Mouse (Mus musculus): ENCODE measurements around the gene Mr1. TPM values are rescaled to one million over a fixed set of nuclear protein-coding genes. Genes with fewer than 3 reads are reported as not detected.

Gene Mr1
- total RNA-seq, 2 experiments from 2014 or later = 2.2 to 2.5 TPM

DNA sequence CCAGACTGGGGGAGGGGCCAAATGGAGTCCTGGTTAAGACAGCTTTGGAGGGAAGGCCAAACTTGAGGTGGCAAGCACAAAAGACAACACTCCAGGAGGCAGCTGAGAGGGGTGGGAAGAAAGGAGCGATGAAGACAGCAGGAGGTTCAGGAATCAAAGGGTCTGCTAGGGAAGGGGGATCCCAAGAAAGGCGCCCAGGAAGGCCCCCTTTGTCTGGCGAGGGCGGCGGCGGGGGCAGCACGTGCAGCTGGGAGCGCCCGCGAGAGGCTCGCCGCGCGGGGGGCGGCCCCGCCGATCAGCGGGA, 63.7 kb downstream of the Mr1 start:
- intact Hi-C loops (cut with DNase I) = no loop called here
- DNase-seq (ENCODE audit: low spot score in 2 of 2) = no peak

DNA sequence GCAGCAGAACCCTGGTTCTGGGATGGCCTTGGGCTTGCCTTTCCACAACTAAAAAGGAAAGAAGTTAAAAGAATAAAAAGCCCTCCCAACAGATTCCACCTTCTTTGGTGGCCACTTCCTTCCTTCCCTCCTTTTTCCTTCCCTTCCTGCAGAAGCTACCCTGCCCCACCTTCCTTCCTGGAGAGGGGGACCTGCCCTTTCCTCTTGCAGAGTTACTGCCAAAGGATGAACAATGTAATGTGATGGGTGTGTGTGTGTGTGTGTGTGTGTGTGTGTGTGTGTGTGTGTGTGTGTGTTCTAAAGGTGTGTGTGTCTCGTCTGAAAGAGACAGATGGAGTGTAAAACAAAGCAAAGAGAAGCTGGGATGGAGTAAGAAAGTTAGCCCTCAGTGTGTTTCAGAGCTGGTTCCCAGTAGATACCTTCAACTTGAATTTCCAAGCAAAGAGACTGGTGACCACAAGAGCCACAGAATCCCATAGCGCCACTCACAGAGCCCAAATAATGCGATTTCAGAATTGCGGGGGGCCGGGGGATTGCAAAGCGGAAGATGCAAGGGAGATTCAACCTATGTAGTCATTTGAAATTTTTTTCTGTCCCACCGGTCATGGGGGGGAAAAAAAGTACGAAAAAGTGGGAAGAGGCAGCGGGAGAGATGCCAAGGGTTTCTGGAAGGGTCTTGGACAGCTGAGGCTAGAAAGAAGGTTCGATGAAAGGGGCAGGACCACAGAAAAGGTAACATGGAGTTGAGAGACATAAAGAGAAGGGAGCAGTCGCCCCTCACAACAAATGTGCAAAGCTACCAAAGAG, 64.3 kb downstream of the Mr1 start:
- DNase-seq (ENCODE audit: low spot score in 2 of 2) = no peak
- intact Hi-C loops (cut with DNase I) = no loop called here

DNA sequence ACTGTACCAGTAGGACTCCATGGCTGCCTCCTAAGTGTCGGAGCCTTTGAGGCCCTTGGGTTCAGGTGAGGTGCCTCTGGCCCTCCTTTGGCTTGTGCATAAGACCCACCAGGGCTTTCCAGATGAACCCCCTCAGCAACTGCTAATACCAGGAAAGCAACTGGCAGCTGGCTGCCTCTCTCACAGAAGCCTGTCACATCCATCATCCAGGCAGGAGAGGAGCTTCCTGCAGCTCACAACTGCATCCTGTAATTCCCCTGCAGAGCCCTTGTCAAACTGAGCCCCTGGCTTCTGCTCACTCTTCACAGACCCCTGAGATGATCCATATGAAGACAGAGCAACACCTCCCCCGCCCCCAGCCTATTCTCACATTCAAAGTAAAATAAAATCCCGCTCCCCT, 68.9 kb downstream of the Mr1 start:
- DNase-seq (ENCODE audit: low spot score in 2 of 2) = no peak
- intact Hi-C loops (cut with DNase I) = no loop called here

Other genes starting within 250 kb of the Mr1 start
- 10 to 100 TPM; 45.6 to 62.4 TPM for gene Ier5, start 47.2 kb downstream of the Mr1 start, total RNA-seq (2021)
- 100 to 1,000 TPM; 110 to 115 TPM for gene Stx6, start 11.9 kb upstream of the Mr1 start, total RNA-seq (2021)
- gene BC034090, start 97.6 kb upstream of the Mr1 start, total RNA-seq (2021) = 1 to 10 TPM; 9.5 to 9.7 TPM